Mouse (Mus musculus) bone marrow, adult 2 months (tissue): Measurements from ENCODE around the gene Fkbp11. TPM values are rescaled to one million over a fixed set of nuclear protein-coding genes. Genes with fewer than 3 reads are reported as not detected.

ENCODE experiments used
- H3K27ac ChIP-seq: fragments of 200-500 bp; 2 replicates; pipeline ENCODE4 v1.5.1; 2012; ENCODE audit warnings: low read depth, mild to moderate bottlenecking, control low read depth, inconsistent platforms, low read length; ENCODE audit not compliant: control insufficient read depth, poor library complexity, insufficient read depth
- H3K4me1 ChIP-seq: fragments of 200-500 bp; 2 replicates; pipeline ENCODE4 v1.6.1; 2011; ENCODE audit warnings: low read length; ENCODE audit not compliant: control insufficient read depth, insufficient read depth
- H3K4me3 ChIP-seq: fragments of 200-500 bp; replicated peaks from 2 replicates; pipeline ENCODE3; 2011; ENCODE audit warnings: mild to moderate bottlenecking, low read depth, low read length, control low read depth; ENCODE audit not compliant: control insufficient read depth
- CTCF ChIP-seq: fragments of 200-500 bp; IDR thresholded peaks from 2 replicates; pipeline ENCODE4 v1.5.1; 2011; ENCODE audit warnings: low read length, control low read depth; ENCODE audit not compliant: control insufficient read depth, insufficient read depth
- POLR2A ChIP-seq: fragments of 200-500 bp; IDR thresholded peaks from 2 replicates; pipeline ENCODE4 v1.6.1; 2011; ENCODE audit warnings: low read depth, mild to moderate bottlenecking, control low read depth, low read length, borderline replicate concordance; ENCODE audit not compliant: control insufficient read depth
- WGBS: fragments of 180-500 bp; shearing (Covaris S2); methylation state at CpG from one replicate; pipeline ENCODE4 v1.1.7; 2018; 5-methylcytosine and 5-hydroxymethylcytosine counted together
- polyA plus RNA-seq: library from polyadenylated mRNA; stranded (reverse); fragments of >200 nt; gene quantifications from 2 replicates; pipeline ENCODE4 v1.2.4, GENCODE M21; 2011; ENCODE audit warnings: low replicate concordance; ENCODE audit not compliant: missing spikeins, insufficient read depth, insufficient read length

The Fkbp11 gene
- polyA plus RNA-seq, 1 experiment: not detected

- no peak overlapping the region for H3K4me3 ChIP-seq
- no peak overlapping the region for H3K27ac ChIP-seq
- no peak for TF ChIP-seq POLR2A
- TF ChIP-seq CTCF: no peak
- peaks cover 8% of the 10 kb centered on the region for H3K4me1 ChIP-seq
- 82% methylated on average over 8 of the region's 8 CpGs for WGBS
Measured at GRCm38 (mm10) chr15:98680660-98681059, 47.3 kb downstream of the Fkbp11 start.

- TF ChIP-seq CTCF (no peak), POLR2A (no peak)
- peaks cover 2% of the 10 kb centered on the region; the same call in 1 of the 2 replicates for H3K4me1 ChIP-seq
- no peak overlapping the region for H3K27ac ChIP-seq
- WGBS: 74% methylated on average over 7 of the region's 7 CpGs
- no peak overlapping the region for H3K4me3 ChIP-seq
Measured at GRCm38 (mm10) chr15:98677977-98678376, 50.0 kb downstream of the Fkbp11 start.

GRCm38 (mm10) chr15:98676940-98677728, 50.9 kb downstream of the Fkbp11 start, which contains the start of gene Rnd1:
Rnd1 (minus strand) TSS chr15:98677461.
- TF ChIP-seq POLR2A (peak; percentile 95), CTCF (no peak)
- under 1% methylated on average over 37 of the region's 37 CpGs for WGBS
- Histone ChIP-seq H3K4me3 (peak within 1 kb of the TSS; percentile 92), H3K4me1 (peaks cover 3% of the 10 kb centered on the region; the same call in 1 of the 2 replicates), H3K27ac (peak within 1 kb of the TSS; percentile 18)

GRCm38 (mm10) chr15:98676471-98676870, 51.5 kb downstream of the Fkbp11 start:
- Histone ChIP-seq H3K4me1 (peaks cover 3% of the 10 kb centered on the region; the same call in 1 of the 2 replicates), H3K27ac (no peak overlapping the region), H3K4me3 (peak overlapping the region; percentile 92)
- TF ChIP-seq CTCF (no peak), POLR2A (no peak)
- WGBS: 3% methylated on average over 9 of the region's 9 CpGs

DNA sequence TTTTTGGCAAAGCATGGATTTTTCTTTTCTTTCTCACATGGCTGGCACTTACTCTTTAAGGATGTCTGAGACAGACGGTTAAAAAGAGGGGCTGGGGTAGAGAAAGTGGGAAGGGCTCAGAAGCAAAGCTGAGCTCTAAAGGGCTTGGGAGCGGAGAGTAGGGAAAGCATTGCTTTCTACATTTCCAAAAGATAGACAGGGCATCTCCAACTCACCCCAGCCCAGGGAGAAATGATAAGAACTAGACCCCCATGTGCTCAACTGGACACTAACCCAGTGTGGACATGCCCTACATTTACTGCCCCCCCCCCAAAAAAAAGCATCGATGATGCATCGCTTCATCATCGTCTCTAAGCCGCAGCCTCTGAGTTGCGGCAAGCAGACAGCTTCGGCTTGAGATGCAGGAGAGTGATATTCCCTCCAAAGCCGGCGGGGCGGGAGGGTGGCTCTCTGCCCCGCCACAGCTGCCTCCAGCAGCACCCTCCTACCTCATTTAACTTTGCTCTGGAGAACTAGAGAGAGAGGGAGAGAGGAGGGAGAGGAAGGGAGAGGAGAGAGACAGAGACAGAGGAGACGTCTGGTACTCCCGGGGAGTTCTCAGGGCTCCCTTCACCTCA, 52.3 kb downstream of the Fkbp11 start:
- TF ChIP-seq POLR2A (no peak), CTCF (no peak)
- H3K4me3 ChIP-seq: peak overlapping the region; percentile 23

GRCm38 (mm10) chr15:98674994-98675545, 52.9 kb downstream of the Fkbp11 start:
- H3K27ac ChIP-seq: no peak overlapping the region
- no peak overlapping the region for H3K4me3 ChIP-seq
- H3K4me1 ChIP-seq: peaks cover 3% of the 10 kb centered on the region; the same call in 1 of the 2 replicates
- 22% methylated on average over 11 of the region's 11 CpGs for WGBS
- TF ChIP-seq POLR2A: no peak
- TF ChIP-seq CTCF: no peak

More for the DNA sequence above, 52.3 kb downstream of the Fkbp11 start:
- H3K27ac ChIP-seq: no peak overlapping the region
- WGBS: 12% methylated on average over 14 of the region's 14 CpGs
- peaks cover 3% of the 10 kb centered on the region; the same call in 1 of the 2 replicates for H3K4me1 ChIP-seq

Other genes with a start within 250 kb of the Fkbp11 start
- gene Lalba, start 245.5 kb downstream of the Fkbp11 start, polyA plus RNA-seq: not detected in 2 replicates
- gene Olfr279, start 235.8 kb downstream of the Fkbp11 start, polyA plus RNA-seq: 0.29 TPM in 1 of 2 replicates, not detected in the other
- 39.2 and 52.3 TPM in 2 replicates for gene Kansl2, start 193.9 kb downstream of the Fkbp11 start, polyA plus RNA-seq
- 18.5 and 31.3 TPM in 2 replicates for gene Ccnt1, start 157.3 kb downstream of the Fkbp11 start, polyA plus RNA-seq
- gene 4930415O20Rik, start 157.2 kb downstream of the Fkbp11 start, polyA plus RNA-seq: not detected in 2 replicates
- gene Adcy6, start 118.1 kb downstream of the Fkbp11 start, polyA plus RNA-seq: 45.8 and 65.2 TPM in 2 replicates
- gene Cacnb3, start 97.4 kb downstream of the Fkbp11 start, polyA plus RNA-seq: 0.70 and 1.8 TPM in 2 replicates
- 52.3 and 81.0 TPM in 2 replicates for gene Ddx23, start 65.3 kb downstream of the Fkbp11 start, polyA plus RNA-seq
- 1.8 and 2.3 TPM in 2 replicates for gene Rnd1, start 50.7 kb downstream of the Fkbp11 start, polyA plus RNA-seq
- gene Ccdc65, start 20.0 kb downstream of the Fkbp11 start, polyA plus RNA-seq: not detected in 2 replicates
- 11.0 and 19.8 TPM in 2 replicates for gene Arf3, start 35.0 kb upstream of the Fkbp11 start, polyA plus RNA-seq
- gene Wnt10b, start 50.0 kb upstream of the Fkbp11 start, polyA plus RNA-seq: 1.1 and 1.4 TPM in 2 replicates
- not detected in 2 replicates for gene Wnt1, start 61.7 kb upstream of the Fkbp11 start, polyA plus RNA-seq
- gene Ddn, start 81.3 kb upstream of the Fkbp11 start, polyA plus RNA-seq: 0.25 TPM in 1 of 2 replicates, not detected in the other
- gene Prkag1, start 103.3 kb upstream of the Fkbp11 start, polyA plus RNA-seq: 64.8 and 107 TPM in 2 replicates
- gene Kmt2d, start 143.0 kb upstream of the Fkbp11 start, polyA plus RNA-seq: 67.1 and 105 TPM in 2 replicates
- 9.6 and 9.8 TPM in 2 replicates for gene Rhebl1, start 166.3 kb upstream of the Fkbp11 start, polyA plus RNA-seq
- gene Dhh, start 170.3 kb upstream of the Fkbp11 start, polyA plus RNA-seq: 0.60 TPM in 1 of 2 replicates, not detected in the other
- gene Lmbr1l, start 190.0 kb upstream of the Fkbp11 start, polyA plus RNA-seq: 32.7 and 73.3 TPM in 2 replicates
- 812 and 942 TPM in 2 replicates for gene Tuba1b, start 206.4 kb upstream of the Fkbp11 start, polyA plus RNA-seq
- not detected in 2 replicates for gene Gm49450, start 225.4 kb upstream of the Fkbp11 start, polyA plus RNA-seq
- 22.2 and 97.6 TPM in 2 replicates for gene Tuba1a, start 225.5 kb upstream of the Fkbp11 start, polyA plus RNA-seq